ENCODE assay signal across 7 mouse cellular contexts in the genomic region with DNA sequence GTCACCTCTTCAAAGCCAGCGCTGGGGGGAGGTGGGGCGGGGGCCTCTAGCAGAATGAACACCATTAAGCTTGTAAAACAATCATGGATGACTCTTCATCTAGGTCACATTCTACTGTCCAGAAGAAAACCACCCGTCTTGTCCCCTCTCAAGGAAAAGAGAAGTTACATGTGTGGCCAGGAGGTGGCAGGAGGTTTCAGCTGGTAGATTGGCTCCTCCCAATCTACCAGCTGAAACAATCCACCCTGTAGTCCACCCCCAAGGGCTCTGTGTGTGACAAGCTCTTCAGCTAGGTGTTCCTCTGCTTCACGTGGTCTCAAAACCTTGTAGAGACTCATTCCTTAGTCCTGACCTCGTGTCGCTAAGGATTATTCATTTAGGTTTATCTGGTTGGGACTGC. TPM values are rescaled to one million over a fixed set of nuclear protein-coding genes. Genes with fewer than 3 reads are reported as not detected.
A peak's percentile ranks its signal among the peaks of the same experiment; 100 is the strongest.
DNase-seq lines count a peak whose midpoint lies in the region; ATAC-seq lines count a peak whose summit lies in the region.

No protein-coding gene starts in this region.

- peak; percentile 82 for ATAC-seq in megakaryocyte, adult 5-6 weeks (ENCODE audit: poor library complexity, severe bottlenecking)

- DNase-seq in kidney, adult 9 months: peak; percentile 34
- no peak for DNase-seq in kidney, adult 18-20 months
- DNase-seq in 3134 (ENCODE audit: extremely low read depth, insufficient read length, low spot score): peak; percentile 9
- DNase-seq in B cell, adult 2 months: peak; percentile 12 to 19
- DNase-seq in embryo, embryonic 10.5 days (ENCODE audit: low spot score): peak; percentile 44
- no peak for DNase-seq in gastrocnemius, adult 8-10 months (ENCODE audit: low spot score in 2 of 2)

RNA-seq across cellular contexts. Expression of gene Mrpl30, which starts 12.9 kb away (rescaled TPM):
- total RNA-seq in megakaryocyte, adult 5-6 weeks (2015): 223 and 230 TPM in 2 replicates
- 174 and 190 TPM in 2 replicates for total RNA-seq in megakaryocyte, adult 5-6 weeks (2017)
- total RNA-seq in gastrocnemius, adult 8-10 months (2022): 100 to 1,000 TPM; 261 to 309 (median 283) TPM

RNA-seq across cellular contexts. Expression of gene Mitd1, which starts 13.0 kb away (rescaled TPM):
- total RNA-seq in megakaryocyte, adult 5-6 weeks (2015): 26.0 and 36.1 TPM in 2 replicates
- total RNA-seq in megakaryocyte, adult 5-6 weeks (2017): 28.3 and 30.2 TPM in 2 replicates
- 1 to 10 TPM in 3 of 4 experiments, under 1 TPM in 1; 0.63 to 2.1 (median 1.3) TPM for total RNA-seq in gastrocnemius, adult 8-10 months (2022)

RNA-seq across cellular contexts. Expression of gene Lyg2, which starts 13.1 kb away (rescaled TPM):
- total RNA-seq in megakaryocyte, adult 5-6 weeks (2015): not detected in 2 replicates
- not detected in 2 replicates for total RNA-seq in megakaryocyte, adult 5-6 weeks (2017)
- not detected for total RNA-seq in gastrocnemius, adult 8-10 months (2022)

RNA-seq across cellular contexts. Expression of gene Lipt1, which starts 31.6 kb away (rescaled TPM):
- 1.9 and 2.0 TPM in 2 replicates for total RNA-seq in megakaryocyte, adult 5-6 weeks (2015)
- total RNA-seq in megakaryocyte, adult 5-6 weeks (2017): 0.22 and 1.5 TPM in 2 replicates
- 10 to 100 TPM in 1 of 4 experiments, 1 to 10 TPM in 3; 8.5 to 10.7 (median 9.1) TPM for total RNA-seq in gastrocnemius, adult 8-10 months (2022)

RNA-seq across cellular contexts. Expression of gene Tsga10, which starts 36.9 kb away (rescaled TPM):
- 12.5 and 15.0 TPM in 2 replicates for total RNA-seq in megakaryocyte, adult 5-6 weeks (2015)
- 14.1 and 14.8 TPM in 2 replicates for total RNA-seq in megakaryocyte, adult 5-6 weeks (2017)
- total RNA-seq in gastrocnemius, adult 8-10 months (2022): 1 to 10 TPM; 6.1 to 8.0 (median 7.7) TPM

Comparison
In these comparisons a context has a peak if more than half of its experiments do, and no peak if none do; other contexts are left out.
1. DNase-seq: peak in kidney, adult 9 months (single experiment), 3134 (single experiment), B cell, adult 2 months (2 of 2) and embryo, embryonic 10.5 days (single experiment); none in kidney, adult 18-20 months (single experiment) and gastrocnemius, adult 8-10 months (0 of 2).
2. RNA of gene Mitd1, which starts 13.0 kb away (total RNA-seq): 26.0 to 36.1 TPM in megakaryocyte, adult 5-6 weeks; 0.63 to 2.1 TPM in gastrocnemius, adult 8-10 months; every median in the first group is over 4 times any median in the second.